8 mouse cellular contexts compared by ENCODE assay signal in genomic region chr19:25268532-25268931, GRCm38 (mm10). TPM values are rescaled to one million over a fixed set of nuclear protein-coding genes. Genes with fewer than 3 reads are reported as not detected.
DNase-seq lines count a peak whose midpoint lies in the region; ATAC-seq lines count a peak whose summit lies in the region.

No protein-coding gene starts in this region.

- H3K27ac ChIP-seq in heart, embryonic 12.5 days (ENCODE audit: poor library complexity, severe bottlenecking) = no peak overlapping the region

- H3K27me3 ChIP-seq in heart, embryonic 12.5 days (replicated peaks) = 0 out of 2 replicates have a peak, but pooled peaks cover 2% of the 10 kb centered on the region

- no peak for ATAC-seq in heart, embryonic 12.5 days (ENCODE audit: insufficient number of reproducible peaks, low FRiP score)
- ATAC-seq in megakaryocyte-erythroid progenitor cell, adult 5-6 weeks (replicated peaks; ENCODE audit: low FRiP score, low TSS enrichment, poor library complexity, severe bottlenecking) = no peak

- 0 out of 2 replicates have a peak, but pooled peaks cover 4% of the 10 kb centered on the region for H3K9me3 ChIP-seq in heart, embryonic 12.5 days (replicated peaks)

- H3K4me2 ChIP-seq in heart, embryonic 12.5 days = no peak overlapping the region

- peaks cover 52% of the 10 kb centered on the region for H3K4me1 ChIP-seq in heart, embryonic 12.5 days (replicated peaks)

- H3K4me3 ChIP-seq in heart, embryonic 12.5 days = no peak overlapping the region

- H3K36me3 ChIP-seq in heart, embryonic 12.5 days = no peaks in the 10 kb centered on the region

- H3K9ac ChIP-seq in heart, embryonic 12.5 days = no peak overlapping the region

- peak; percentile 71 to 75 for DNase-seq in heart, adult 18-20 months
- DNase-seq in adrenal gland, postnatal 14 days = peak; percentile 74
- DNase-seq in frontal cortex, postnatal 36 days (ENCODE audit: low spot score in 2 of 2) = peak; percentile 51 to 62
- peak; percentile 75 to 76 for DNase-seq in layer of hippocampus, postnatal 10 days (ENCODE audit: low spot score in 2 of 2)
- peak; percentile 56 to 73 for DNase-seq in right cerebral cortex, adult 2 months (ENCODE audit: low spot score in 2 of 2)
- no peak for DNase-seq in thymus, postnatal 14 days

- 75% methylated on average over 6 of the region's 6 CpGs for WGBS in heart, embryonic 12.5 days

RNA-seq across cellular contexts. Expression of gene Kank1, which starts 31.8 kb away (rescaled TPM):
- 10 to 100 TPM; 37.2 to 38.1 TPM for total RNA-seq in heart, adult 18-20 months (2021)
- polyA plus RNA-seq in heart, embryonic 12.5 days (2016; fragmentation: Nextera tagmentation; extraction: Ambion mirVana) = 81.5 and 82.8 TPM in 2 replicates
- 22.3 and 26.1 TPM in 2 replicates for total RNA-seq in adrenal gland, postnatal 14 days (2021)
- total RNA-seq in layer of hippocampus, postnatal 10 days (2021) = 10 to 100 TPM; 28.4 to 29.5 TPM
- total RNA-seq in megakaryocyte-erythroid progenitor cell, adult 5-6 weeks (2014; fragmentation: Nextera tagmentation) = 0.27 TPM in 1 of 2 replicates, not detected in the other
- not detected in 2 replicates for total RNA-seq in megakaryocyte-erythroid progenitor cell, adult 5-6 weeks (2017)

Comparison
In these comparisons a context has a peak if more than half of its experiments do, and no peak if none do; other contexts are left out.
1. RNA of gene Kank1, which starts 31.8 kb away (total RNA-seq): 37.2 to 38.1 TPM in heart, adult 18-20 months, 28.4 to 29.5 TPM in layer of hippocampus, postnatal 10 days and 22.3 to 26.1 TPM in adrenal gland, postnatal 14 days; 0.27 TPM in megakaryocyte-erythroid progenitor cell, adult 5-6 weeks; every median in the first group is over 10 times any median in the second.